Comparison of ENCODE assay signal across 10 mouse cellular contexts in the genomic region with DNA sequence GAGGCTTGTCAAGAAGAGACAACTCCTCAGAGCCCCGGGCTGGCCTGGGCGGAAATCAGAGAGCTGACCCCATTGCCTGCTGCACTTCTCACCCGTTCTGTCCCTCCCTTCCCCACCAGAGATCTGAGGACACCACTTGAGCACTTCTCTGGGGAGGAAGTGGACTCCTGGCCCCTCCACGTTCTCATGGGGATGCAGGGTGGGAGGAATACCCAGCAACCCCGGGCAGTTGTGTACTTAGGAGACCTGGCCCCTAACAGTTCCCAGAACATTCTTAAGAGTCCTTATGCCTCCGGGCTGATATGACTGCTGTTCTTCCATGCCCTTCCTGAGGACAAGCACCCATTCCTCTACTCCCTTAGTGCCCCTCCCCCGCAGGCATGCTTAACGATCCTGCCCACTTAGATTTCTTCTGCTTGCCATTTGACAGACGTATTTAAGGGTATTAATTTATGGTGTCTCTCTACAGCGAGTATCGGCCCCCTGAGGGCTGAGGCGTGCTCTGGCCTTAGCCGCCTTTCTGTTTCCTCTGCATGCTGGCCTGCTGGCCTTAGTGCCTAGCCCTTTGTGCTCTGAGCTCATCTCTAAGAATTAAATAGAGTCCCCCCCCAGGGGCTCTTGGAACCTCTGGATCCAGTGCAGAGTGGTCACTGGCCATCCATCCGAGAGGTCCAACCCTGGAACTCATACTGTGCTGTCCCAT. TPM values are rescaled to one million over a fixed set of nuclear protein-coding genes. Genes with fewer than 3 reads are reported as not detected.
DNase-seq lines count a peak whose midpoint lies in the region; ATAC-seq and TF ChIP-seq lines count a peak whose summit lies in the region.
"Had no signal": no experiment of that assay in that cellular context is flagged by ENCODE, and none has a peak within 500 bp of the region (broad histone marks: within the 10 kb centered on the region; RNA-seq: fewer than 3 reads in every experiment).

No protein-coding gene starts in this region.

- H3K9ac ChIP-seq in midbrain, embryonic 11.5 days (ENCODE audit: low read length) = no peak overlapping the region
- H3K9ac ChIP-seq in midbrain, postnatal 0 days (replicated peaks; ENCODE audit: low read length, poor library complexity, severe bottlenecking) = no peak overlapping the region
- peak overlapping the region; percentile 52 for H3K9ac ChIP-seq in intestine, embryonic 16.5 days (ENCODE audit: low read depth, low read length)
- no peak overlapping the region for H3K9ac ChIP-seq in neural tube, embryonic 15.5 days (replicated peaks)

- H3K4me3 ChIP-seq in midbrain, embryonic 11.5 days (ENCODE audit: low read depth, low read length) = no peak overlapping the region
- no peak overlapping the region for H3K4me3 ChIP-seq in midbrain, postnatal 0 days (ENCODE audit: low read depth, low read length)
- H3K4me3 ChIP-seq in intestine, embryonic 16.5 days (ENCODE audit: low read length) = no peak overlapping the region
- H3K4me3 ChIP-seq in neural tube, embryonic 15.5 days (replicated peaks) = no peak overlapping the region

- no peak for ATAC-seq in midbrain, embryonic 11.5 days (ENCODE audit: low FRiP score)
- ATAC-seq in midbrain, postnatal 0 days (ENCODE audit: low FRiP score) = no peak
- ATAC-seq in intestine, embryonic 16.5 days = no peak
- no peak for ATAC-seq in neural tube, embryonic 15.5 days (ENCODE audit: low FRiP score)
- ATAC-seq in activated CD4-positive, CD25-positive, alpha-beta regulatory T cell, adult 4 months = no peak

- no peak overlapping the region for H3K4me2 ChIP-seq in midbrain, embryonic 11.5 days
- no peak overlapping the region for H3K4me2 ChIP-seq in midbrain, postnatal 0 days (ENCODE audit: low read depth, low read length, poor library complexity, severe bottlenecking)
- no peak overlapping the region for H3K4me2 ChIP-seq in intestine, embryonic 16.5 days (ENCODE audit: low read depth, low read length)
- H3K4me2 ChIP-seq in neural tube, embryonic 15.5 days = no peak overlapping the region

- no peak for TF ChIP-seq CTCF in midbrain, postnatal 0 days (IDR thresholded peaks at IDR 0.05)

- peak; percentile 28 for DNase-seq in gastrocnemius, postnatal 14 days
- DNase-seq in gastrocnemius, adult 18-20 months (ENCODE audit: low spot score) = no peak
- peak; percentile 85 for DNase-seq in midbrain, embryonic 11.5 days (ENCODE audit: low spot score, missing footprints)
- DNase-seq in midbrain, postnatal 0 days (ENCODE audit: low spot score) = no peak
- no peak for DNase-seq in spleen, postnatal 14 days (ENCODE audit: low spot score in 2 of 2)

- H3K4me1 ChIP-seq in midbrain, embryonic 11.5 days (ENCODE audit: control insufficient read depth, insufficient read depth, low read length) = peaks cover 52% of the 10 kb centered on the region
- H3K4me1 ChIP-seq in midbrain, postnatal 0 days (ENCODE audit: insufficient read depth, low read length) = peaks cover 10% of the 10 kb centered on the region; the same call in 1 of the 2 replicates
- peaks cover 87% of the 10 kb centered on the region for H3K4me1 ChIP-seq in intestine, embryonic 16.5 days (ENCODE audit: control insufficient read depth, insufficient read depth, low read length)
- peaks cover 68% of the 10 kb centered on the region for H3K4me1 ChIP-seq in neural tube, embryonic 15.5 days

- no peaks in the 10 kb centered on the region for H3K9me3 ChIP-seq in midbrain, embryonic 11.5 days (ENCODE audit: control insufficient read depth, low read length)
- H3K9me3 ChIP-seq in midbrain, postnatal 0 days (ENCODE audit: low read length) = no peaks in the 10 kb centered on the region
- no peaks in the 10 kb centered on the region for H3K9me3 ChIP-seq in intestine, embryonic 16.5 days (ENCODE audit: control insufficient read depth, low read length)
- H3K9me3 ChIP-seq in neural tube, embryonic 15.5 days (replicated peaks) = no peaks in the 10 kb centered on the region

- intact Hi-C loops in gastrocnemius, postnatal 14 days (cut with DNase I; ENCODE audit: low total_unique reads) = no loop called here

- H3K27ac ChIP-seq in midbrain, embryonic 11.5 days (ENCODE audit: low read depth, low read length) = no peak overlapping the region
- no peak overlapping the region for H3K27ac ChIP-seq in midbrain, postnatal 0 days (ENCODE audit: low read depth, low read length)
- peak overlapping the region; percentile 93 for H3K27ac ChIP-seq in intestine, embryonic 16.5 days (ENCODE audit: low read length)
- peak overlapping the region; percentile 20; the same call in 1 of the 2 replicates for H3K27ac ChIP-seq in neural tube, embryonic 15.5 days (replicated peaks)

- WGBS in midbrain, embryonic 11.5 days = 46% methylated on average over 14 of the region's 14 CpGs
- WGBS in midbrain, postnatal 0 days = 54% methylated on average over 14 of the region's 14 CpGs
- 33% methylated on average over 14 of the region's 14 CpGs for WGBS in intestine, embryonic 16.5 days
- WGBS in neural tube, embryonic 15.5 days = 41% methylated on average over 14 of the region's 14 CpGs

- H3K27me3 ChIP-seq in midbrain, embryonic 11.5 days (ENCODE audit: control insufficient read depth, insufficient read depth, low read length) = no peaks in the 10 kb centered on the region
- no peaks in the 10 kb centered on the region for H3K27me3 ChIP-seq in midbrain, postnatal 0 days (ENCODE audit: insufficient read depth, low read length)
- H3K27me3 ChIP-seq in intestine, embryonic 16.5 days (replicated peaks; ENCODE audit: control insufficient read depth, insufficient read depth, low read length) = no peaks in the 10 kb centered on the region
- H3K27me3 ChIP-seq in neural tube, embryonic 15.5 days (replicated peaks) = no peaks in the 10 kb centered on the region

- H3K36me3 ChIP-seq in midbrain, embryonic 11.5 days (ENCODE audit: control insufficient read depth, insufficient read depth, low read length) = no peaks in the 10 kb centered on the region
- H3K36me3 ChIP-seq in midbrain, postnatal 0 days (ENCODE audit: insufficient read depth, low read length) = no peaks in the 10 kb centered on the region
- H3K36me3 ChIP-seq in intestine, embryonic 16.5 days (ENCODE audit: control insufficient read depth, insufficient read depth, low read length) = no peaks in the 10 kb centered on the region
- no peaks in the 10 kb centered on the region for H3K36me3 ChIP-seq in neural tube, embryonic 15.5 days

RNA-seq across cellular contexts. Expression of gene Hspg2, which starts 16.8 kb away (rescaled TPM):
- 100 to 1,000 TPM; 193 to 224 TPM for total RNA-seq in gastrocnemius, postnatal 14 days (2021)
- total RNA-seq in gastrocnemius, adult 18-20 months (2021) = 10 to 100 TPM; 53.7 to 61.6 TPM
- polyA plus RNA-seq in midbrain, embryonic 11.5 days (2014; fragmentation: Nextera tagmentation; extraction: Ambion mirVana) = 9.6 and 11.2 TPM in 2 replicates
- 26.1 and 30.5 TPM in 2 replicates for total RNA-seq in midbrain, postnatal 0 days (2014; rRNA removed)
- polyA plus RNA-seq in midbrain, postnatal 0 days (2015; fragmentation: Nextera tagmentation; extraction: Ambion mirVana) = 1.4 and 2.2 TPM in 2 replicates
- polyA plus RNA-seq in intestine, embryonic 16.5 days (2015; fragmentation: Nextera tagmentation; extraction: Ambion mirVana) = 24.5 TPM in 2 replicates
- 7.5 and 9.8 TPM in 2 replicates for polyA plus RNA-seq in neural tube, embryonic 15.5 days (2015; fragmentation: Nextera tagmentation; extraction: Ambion mirVana)
- not detected for polyA plus RNA-seq in activated CD4-positive, CD25-positive, alpha-beta regulatory T cell, adult 4 months (2017; shearing (Covaris generic))

RNA-seq across cellular contexts. Expression of gene 1700013G24Rik, which starts 32.3 kb away (rescaled TPM):
- not detected for total RNA-seq in gastrocnemius, postnatal 14 days (2021)
- total RNA-seq in gastrocnemius, adult 18-20 months (2021) = not detected
- not detected in 2 replicates for polyA plus RNA-seq in midbrain, embryonic 11.5 days (2014; fragmentation: Nextera tagmentation; extraction: Ambion mirVana)
- not detected in 2 replicates for total RNA-seq in midbrain, postnatal 0 days (2014; rRNA removed)
- polyA plus RNA-seq in midbrain, postnatal 0 days (2015; fragmentation: Nextera tagmentation; extraction: Ambion mirVana) = not detected in 2 replicates
- polyA plus RNA-seq in intestine, embryonic 16.5 days (2015; fragmentation: Nextera tagmentation; extraction: Ambion mirVana) = not detected in 2 replicates
- polyA plus RNA-seq in neural tube, embryonic 15.5 days (2015; fragmentation: Nextera tagmentation; extraction: Ambion mirVana) = not detected in 2 replicates
- polyA plus RNA-seq in activated CD4-positive, CD25-positive, alpha-beta regulatory T cell, adult 4 months (2017; shearing (Covaris generic)) = not detected
- total RNA-seq: gastrocnemius, adult 8-10 months; left cerebral cortex, adult 8-10 months had no signal

RNA-seq across cellular contexts. Expression of gene Cela3b, which starts 55.1 kb away (rescaled TPM):
- total RNA-seq in gastrocnemius, postnatal 14 days (2021) = not detected
- under 1 TPM in 1 of 2 experiments, not detected in 1; 0.34 TPM for total RNA-seq in gastrocnemius, adult 18-20 months (2021)
- polyA plus RNA-seq in midbrain, embryonic 11.5 days (2014; fragmentation: Nextera tagmentation; extraction: Ambion mirVana) = not detected in 2 replicates
- total RNA-seq in midbrain, postnatal 0 days (2014; rRNA removed) = not detected in 2 replicates
- polyA plus RNA-seq in midbrain, postnatal 0 days (2015; fragmentation: Nextera tagmentation; extraction: Ambion mirVana) = not detected in 2 replicates
- polyA plus RNA-seq in intestine, embryonic 16.5 days (2015; fragmentation: Nextera tagmentation; extraction: Ambion mirVana) = 237 and 402 TPM in 2 replicates
- polyA plus RNA-seq in neural tube, embryonic 15.5 days (2015; fragmentation: Nextera tagmentation; extraction: Ambion mirVana) = 0.86 TPM in 1 of 2 replicates, not detected in the other
- not detected for polyA plus RNA-seq in activated CD4-positive, CD25-positive, alpha-beta regulatory T cell, adult 4 months (2017; shearing (Covaris generic))
- total RNA-seq: gastrocnemius, adult 8-10 months; left cerebral cortex, adult 8-10 months had no signal

Comparison
In these comparisons a context has a peak if more than half of its experiments do, and no peak if none do; other contexts are left out.
1. DNase-seq: peak in gastrocnemius, postnatal 14 days (single experiment) and midbrain, embryonic 11.5 days (single experiment); none in gastrocnemius, adult 18-20 months (single experiment), midbrain, postnatal 0 days (single experiment) and spleen, postnatal 14 days (0 of 2).
2. H3K27ac ChIP-seq: peak in intestine, embryonic 16.5 days (single experiment) and neural tube, embryonic 15.5 days (single experiment); none in midbrain, embryonic 11.5 days (single experiment) and midbrain, postnatal 0 days (single experiment).
3. RNA of gene Cela3b, which starts 55.1 kb away (polyA plus RNA-seq): 237 to 402 TPM in intestine, embryonic 16.5 days; not detected in midbrain, embryonic 11.5 days, not detected in midbrain, postnatal 0 days, 0.86 TPM in neural tube, embryonic 15.5 days and not detected in activated CD4-positive, CD25-positive, alpha-beta regulatory T cell, adult 4 months; every median in the first group is over 100 times any median in the second.